Mouse (Mus musculus) G1E (cell line): Measurements from ENCODE around the gene Esr2. TPM values are rescaled to one million over a fixed set of nuclear protein-coding genes. Genes with fewer than 3 reads are reported as not detected.

Source experiments
- ATAC-seq: 2 replicates; pipeline ENCODE4 v1.8.0; 2016; ENCODE audit warnings: mild to moderate bottlenecking; ENCODE audit not compliant: insufficient number of reproducible peaks, poor library complexity, low FRiP score, severe bottlenecking; ENCODE audit errors: extremely low read depth
- DNase-seq: peaks from one replicate; pipeline ENCODE4 v3.0.0; 2012; ENCODE audit warnings: low spot score
- H3K27me3 ChIP-seq: 2 replicates; pipeline ENCODE4 v1.6.1; 2012; ENCODE audit warnings: mild to moderate bottlenecking, low read length, inconsistent platforms; ENCODE audit not compliant: insufficient read depth
- H3K36me3 ChIP-seq: replicated peaks from 2 replicates; pipeline ENCODE3; 2012; ENCODE audit warnings: mild to moderate bottlenecking, inconsistent platforms
- H3K4me1 ChIP-seq: 2 replicates; pipeline ENCODE4 v1.6.1; 2012; ENCODE audit warnings: low read depth, low read length, inconsistent platforms, mixed read lengths; ENCODE audit not compliant: insufficient read depth
- H3K4me3 ChIP-seq: 2 replicates; pipeline ENCODE4 v1.5.1; 2012; ENCODE audit warnings: low read depth, mild to moderate bottlenecking, inconsistent platforms, low read length, moderate library complexity, mixed read lengths
- H3K9me3 ChIP-seq: replicated peaks from 2 replicates; pipeline ENCODE4 v1.6.1; 2012; ENCODE audit warnings: inconsistent platforms
- CTCF ChIP-seq: IDR thresholded peaks from 2 replicates; pipeline ENCODE4 v1.5.1; 2012; ENCODE audit warnings: low read depth, low read length, inconsistent platforms, mixed read lengths
- GATA1 ChIP-seq: IDR thresholded peaks from 2 replicates; pipeline ENCODE4 v1.6.1; 2012; ENCODE audit warnings: borderline replicate concordance, low read length, inconsistent platforms, mixed read lengths
- GATA2 ChIP-seq: IDR thresholded peaks from 2 replicates; pipeline ENCODE4 v1.6.1; 2012; ENCODE audit warnings: low read depth, low read length, inconsistent platforms, borderline replicate concordance
- POLR2AphosphoS5 ChIP-seq: IDR thresholded peaks from 2 replicates; pipeline ENCODE4 v1.6.1; 2012; ENCODE audit warnings: low read depth, low read length, inconsistent platforms; ENCODE audit not compliant: insufficient replicate concordance
- TAL1 ChIP-seq: conservative IDR thresholded peaks from 2 replicates; pipeline ENCODE4 v1.6.1; 2012; ENCODE audit warnings: low read depth, low read length, inconsistent platforms, mixed read lengths
- polyA plus RNA-seq: library from polyadenylated mRNA; stranded (reverse); fragments of >175 nt; gene quantifications from 2 replicates; pipeline ENCODE4 v1.2.3, GENCODE M21; 2012
- total RNA-seq, 2 experiments: library from RNA; stranded (forward) in 1 of 2; stranded (reverse) in 1 of 2; fragments of 200-1000 nt in 1 of 2; fragments of >200 nt in 1 of 2; fragmentation: Nextera tagmentation in 1 of 2; gene quantifications; 2 replicates each; pipeline ENCODE4 v1.2.3; 2014 to 2017

Esr2 gene
- total and polyA plus RNA-seq, 3 experiments: 0.05 TPM; not detected in 2

DNA sequence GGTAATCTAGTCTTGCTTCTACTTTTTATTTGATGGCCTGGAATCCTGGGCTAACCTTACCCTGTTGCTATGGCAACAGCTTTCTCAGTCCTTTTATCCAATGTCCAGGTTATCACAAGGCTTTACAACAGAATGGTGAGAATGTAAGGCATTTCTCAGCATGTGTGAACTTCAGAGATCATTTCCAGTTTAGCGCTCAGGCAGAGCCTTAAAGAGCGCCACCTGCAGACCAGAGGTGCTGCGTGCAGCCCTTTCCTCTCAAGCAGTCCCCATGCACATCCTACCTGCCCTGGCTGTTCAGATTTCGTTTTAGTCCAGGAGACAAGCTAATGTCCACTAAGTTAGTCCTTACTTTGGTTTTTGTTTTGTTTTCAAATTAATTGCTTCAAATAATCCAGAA lies 46.8 kb downstream of the Esr2 start:
- ATAC-seq (no peak), DNase-seq (no peak)
- no peaks in the 10 kb centered on the region for H3K36me3 ChIP-seq
- peak; percentile 64 for TF ChIP-seq CTCF
- no peak for TF ChIP-seq GATA2
- H3K4me3 ChIP-seq: no peak overlapping the region
- H3K4me1 ChIP-seq: no peaks in the 10 kb centered on the region
- peaks cover 10% of the 10 kb centered on the region for H3K27me3 ChIP-seq
- H3K9me3 ChIP-seq: no peaks in the 10 kb centered on the region

DNA sequence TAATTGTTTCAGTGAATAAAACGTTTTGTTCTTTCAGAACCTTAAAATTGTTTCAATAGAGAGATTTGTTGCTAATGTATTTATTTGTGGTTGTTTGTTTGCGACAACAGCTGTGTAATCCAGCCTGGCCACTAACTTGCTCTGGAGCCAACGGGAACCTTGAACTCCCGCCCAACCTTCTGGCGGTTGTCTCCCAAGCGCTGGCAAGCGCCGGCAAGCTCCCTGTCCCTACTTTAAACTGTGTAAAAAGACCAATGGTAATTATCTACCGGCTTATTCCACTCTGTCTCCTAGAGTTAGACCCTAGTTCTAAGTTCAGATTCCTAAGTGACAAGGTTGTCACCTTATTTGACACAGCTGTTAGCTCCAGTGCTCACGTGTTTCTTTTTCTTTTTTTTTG lies 48.2 kb downstream of the Esr2 start:
- no peak for ATAC-seq
- peaks cover 5% of the 10 kb centered on the region for H3K27me3 ChIP-seq
- no peak for TF ChIP-seq TAL1
- DNase-seq: no peak
- no peaks in the 10 kb centered on the region for H3K4me1 ChIP-seq
- H3K36me3 ChIP-seq: no peaks in the 10 kb centered on the region
- no peak overlapping the region for H3K4me3 ChIP-seq
- no peaks in the 10 kb centered on the region for H3K9me3 ChIP-seq

DNA sequence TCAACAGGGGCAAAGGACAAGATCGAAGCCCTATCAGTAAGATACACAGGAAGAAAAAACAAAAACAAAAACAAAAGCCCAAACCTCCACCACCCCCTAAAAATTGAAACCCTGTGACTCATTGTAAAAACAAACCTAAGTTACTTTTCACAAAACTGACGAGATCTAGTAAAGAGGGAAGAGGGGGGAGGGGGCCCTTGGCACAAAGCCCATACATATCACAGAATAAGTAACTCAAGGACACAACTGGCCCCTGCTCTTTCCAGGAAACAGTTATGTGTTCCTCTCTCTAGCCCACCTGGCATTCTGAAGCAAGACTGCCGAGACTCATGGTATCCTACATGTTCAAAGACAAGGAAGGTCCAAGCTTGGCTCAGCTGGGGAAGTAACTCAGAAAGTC lies 48.8 kb downstream of the Esr2 start:
- Histone ChIP-seq H3K36me3 (no peaks in the 10 kb centered on the region), H3K4me3 (no peak overlapping the region), H3K27me3 (peaks cover 3% of the 10 kb centered on the region; the same call in 1 of the 2 replicates), H3K4me1 (no peaks in the 10 kb centered on the region), H3K9me3 (no peaks in the 10 kb centered on the region)
- no peak for DNase-seq
- no peak for ATAC-seq
- TF ChIP-seq CTCF (no peak), GATA1 (no peak), TAL1 (no peak), GATA2 (no peak), POLR2AphosphoS5 (no peak)

DNA sequence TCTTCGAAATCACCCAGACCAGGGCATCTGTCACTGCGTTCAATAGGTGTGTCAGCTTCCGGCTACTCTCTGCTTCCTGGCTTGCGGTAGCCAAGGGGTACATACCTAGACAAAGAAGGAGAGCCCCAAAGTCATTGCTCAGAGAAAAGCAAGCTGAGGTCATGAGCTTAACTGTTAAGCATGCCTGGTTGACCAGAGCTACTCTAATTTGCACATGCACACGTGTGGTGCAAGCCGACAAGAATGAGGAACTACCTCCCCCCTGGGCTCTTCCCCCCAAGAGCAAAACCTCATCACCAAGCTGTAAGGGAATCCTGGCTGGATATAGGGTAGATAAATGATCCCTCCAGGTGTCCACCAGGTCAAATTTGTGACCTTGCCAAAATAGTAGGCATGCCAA lies 53.8 kb downstream of the Esr2 start:
- Histone ChIP-seq H3K36me3 (no peaks in the 10 kb centered on the region), H3K27me3 (peaks cover 6% of the 10 kb centered on the region; the same call in 1 of the 2 replicates), H3K4me1 (no peaks in the 10 kb centered on the region), H3K9me3 (no peaks in the 10 kb centered on the region), H3K4me3 (no peak overlapping the region)
- DNase-seq (no peak), ATAC-seq (no peak)
- TF ChIP-seq TAL1 (no peak), CTCF (no peak), GATA2 (no peak), POLR2AphosphoS5 (no peak), GATA1 (no peak)

DNA sequence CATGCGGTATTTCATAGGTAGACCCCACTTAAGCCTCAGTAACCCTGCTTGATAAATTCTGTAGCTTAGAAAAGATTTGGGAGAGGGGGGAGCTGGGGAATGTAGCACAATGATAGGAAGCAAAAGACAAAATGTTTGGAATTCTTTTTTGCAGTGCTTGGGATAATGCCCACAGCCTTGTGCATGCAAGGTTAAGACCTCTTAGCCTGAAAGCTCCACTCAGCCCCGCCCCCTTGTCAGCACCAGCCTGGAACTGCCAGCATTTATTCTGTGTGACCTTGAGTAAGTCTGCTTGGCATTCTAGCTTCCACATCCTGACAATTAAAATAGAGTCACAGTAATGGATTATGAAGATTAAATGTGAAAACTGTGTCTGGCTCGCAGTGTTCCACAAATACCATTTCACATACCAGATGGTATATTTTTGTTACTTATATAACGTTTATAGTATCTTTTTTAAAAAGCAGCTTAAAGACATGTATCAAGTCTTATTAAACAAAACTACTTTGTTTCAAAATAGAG lies 59.4 kb downstream of the Esr2 start:
- H3K27me3 ChIP-seq: peaks cover 10% of the 10 kb centered on the region
- no peak for DNase-seq
- ATAC-seq: no peak
- no peak overlapping the region for H3K4me3 ChIP-seq
- H3K36me3 ChIP-seq: no peaks in the 10 kb centered on the region
- H3K9me3 ChIP-seq: no peaks in the 10 kb centered on the region
- no peaks in the 10 kb centered on the region for H3K4me1 ChIP-seq
- TF ChIP-seq CTCF (no peak), POLR2AphosphoS5 (no peak), GATA2 (no peak), GATA1 (no peak), TAL1 (no peak)

DNA sequence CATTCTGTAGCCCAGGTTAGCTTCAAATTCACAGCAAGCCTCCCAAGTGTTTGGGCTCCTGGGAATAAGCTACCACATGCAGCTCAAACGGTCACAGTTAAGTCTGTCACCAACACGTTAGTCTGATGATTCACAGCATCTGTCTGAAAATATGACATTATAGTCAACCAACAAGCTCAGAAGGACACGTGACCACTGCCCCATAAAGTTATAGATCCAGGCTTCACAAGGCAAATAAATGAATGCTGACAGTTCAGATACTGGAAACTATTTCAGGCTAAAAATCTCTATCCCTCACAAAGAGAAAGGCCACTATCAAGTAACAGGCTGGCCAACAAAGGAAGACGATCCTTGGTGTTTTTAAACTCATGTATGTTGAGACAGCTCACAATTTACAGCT lies 60.5 kb downstream of the Esr2 start:
- Histone ChIP-seq H3K36me3 (no peaks in the 10 kb centered on the region), H3K27me3 (peaks cover 9% of the 10 kb centered on the region), H3K9me3 (no peaks in the 10 kb centered on the region), H3K4me3 (no peak overlapping the region), H3K4me1 (no peaks in the 10 kb centered on the region)
- TF ChIP-seq POLR2AphosphoS5 (no peak), GATA1 (no peak), CTCF (no peak), GATA2 (no peak), TAL1 (no peak)
- no peak for DNase-seq
- ATAC-seq: no peak

DNA sequence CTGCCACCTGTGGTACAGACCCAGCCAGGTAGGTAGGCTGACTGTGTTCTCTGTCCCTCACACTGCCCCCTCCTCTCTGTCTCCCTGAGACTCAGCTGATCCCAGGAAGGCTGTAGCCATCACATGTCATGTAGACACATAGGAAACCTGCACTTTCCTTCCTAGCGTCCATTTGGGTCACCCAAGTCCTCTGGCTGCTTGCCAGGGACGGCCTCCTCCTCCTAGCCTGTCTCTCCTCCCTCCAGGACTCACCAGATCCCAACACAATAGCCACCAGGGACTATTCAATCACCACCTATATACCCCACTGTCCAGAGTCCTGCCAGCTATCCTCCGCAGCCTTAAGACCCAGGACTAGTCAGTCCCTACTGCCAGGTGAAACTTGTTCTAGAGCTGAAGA lies 66.0 kb downstream of the Esr2 start:
- H3K27me3 ChIP-seq: peaks cover 16% of the 10 kb centered on the region
- H3K36me3 ChIP-seq: no peaks in the 10 kb centered on the region
- H3K4me3 ChIP-seq: no peak overlapping the region
- ATAC-seq (no peak), DNase-seq (no peak)
- H3K9me3 ChIP-seq: no peaks in the 10 kb centered on the region
- TF ChIP-seq CTCF (no peak), POLR2AphosphoS5 (no peak), GATA2 (no peak), GATA1 (no peak), TAL1 (no peak)
- no peaks in the 10 kb centered on the region for H3K4me1 ChIP-seq
